Mouse (Mus musculus) hematopoietic stem cell, adult 5-6 weeks (primary cell): ENCODE data around the gene Lrrk1. TPM values are rescaled to one million over a fixed set of nuclear protein-coding genes. Genes with fewer than 3 reads are reported as not detected.

ENCODE experiments used
- ATAC-seq, 2 experiments: fragments of 125-278 bp in 1 of 2; replicated peaks in 1 of 2; 2 replicates each; pipeline ENCODE4 v1.8.0; 2016 to 2017; ENCODE audit warnings: inconsistent platforms in 2 of 2, mild to moderate bottlenecking in 2 of 2, moderate number of reproducible peaks in 2 of 2, low read depth in 1 of 2, moderate TSS enrichment in 1 of 2; ENCODE audit not compliant: low FRiP score in 2 of 2, poor library complexity in 2 of 2, severe bottlenecking in 2 of 2, insufficient read depth in 1 of 2, low TSS enrichment in 1 of 2
- total RNA-seq: library from RNA; stranded (forward); fragments of 172-1452, 232-1000 nt; gene quantifications from 2 replicates; pipeline ENCODE4 v1.2.3, GENCODE M21; 2017

Lrrk1 gene
- total RNA-seq, 1 experiment from 2014 or later: 13.6 TPM

DNA sequence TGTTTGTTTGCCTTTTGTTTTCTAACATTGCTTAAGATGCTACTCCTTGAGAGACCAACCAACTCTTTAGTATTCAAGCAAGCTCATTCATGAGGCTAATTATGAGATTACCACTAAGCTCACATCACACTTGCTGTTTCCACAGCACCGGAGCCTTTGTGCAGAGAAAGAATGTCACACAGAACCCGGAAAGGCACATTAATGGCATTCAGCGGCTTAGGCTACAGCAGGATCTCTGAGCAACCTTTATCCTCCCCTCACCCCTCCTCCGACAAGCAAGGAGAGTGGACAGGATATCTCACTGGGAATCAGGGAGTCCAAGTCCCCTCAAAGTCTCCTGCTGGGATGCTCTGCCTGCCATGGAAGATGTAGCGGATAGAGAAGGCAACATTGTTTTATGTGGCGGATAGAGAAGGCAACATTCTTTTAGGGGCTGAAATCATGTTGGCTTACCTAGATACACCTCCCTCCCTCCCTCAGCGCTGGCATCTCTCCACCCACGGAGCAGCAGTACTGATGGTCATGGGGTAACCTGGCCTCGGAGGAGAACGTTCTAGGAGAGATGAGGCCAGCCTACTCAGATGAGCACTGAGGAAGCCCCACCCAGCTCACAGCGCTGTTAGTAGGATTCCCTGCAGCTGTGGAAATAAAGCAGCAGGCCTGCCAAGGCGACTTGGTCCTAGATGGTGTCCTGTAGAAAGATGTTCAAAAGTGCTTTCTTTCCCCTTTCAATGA, 91.1 kb downstream of the Lrrk1 start:
- no peak for ATAC-seq

- no peak for ATAC-seq
Measured at GRCm38 (mm10) chr7:66292552-66293376, 95.4 kb downstream of the Lrrk1 start.

GRCm38 (mm10) chr7:66292010-66292409, 96.1 kb downstream of the Lrrk1 start:
- ATAC-seq: peak; percentile 27 to 67; a peak in 2 of 4 replicates

- ATAC-seq: no peak
Measured at GRCm38 (mm10) chr7:66282984-66283612, 105.1 kb downstream of the Lrrk1 start.

GRCm38 (mm10) chr7:66282265-66282664, 105.9 kb downstream of the Lrrk1 start:
- no peak for ATAC-seq

GRCm38 (mm10) chr7:66278001-66278400, 110.1 kb downstream of the Lrrk1 start:
- no peak for ATAC-seq

DNA sequence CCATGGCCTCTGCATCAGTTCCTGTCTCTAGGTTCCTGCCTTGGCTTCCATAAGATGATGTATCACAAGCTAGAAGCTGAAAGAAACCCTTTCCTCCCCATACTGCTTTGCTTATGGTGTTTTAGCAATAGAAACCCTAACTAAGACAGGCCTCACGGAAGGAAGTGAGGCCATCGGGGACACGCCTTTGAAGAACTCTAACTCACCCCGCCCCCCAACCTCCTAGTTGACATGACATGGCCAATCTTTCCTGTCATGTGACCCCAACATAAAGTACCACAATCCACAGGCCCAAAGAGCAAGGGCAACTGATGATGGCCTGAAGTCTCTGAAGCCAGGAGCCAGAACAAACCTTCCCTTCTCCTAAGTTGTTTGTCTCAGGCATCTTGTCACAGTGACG, 114.7 kb downstream of the Lrrk1 start:
- ATAC-seq: no peak

GRCm38 (mm10) chr7:66271226-66271625, 116.9 kb downstream of the Lrrk1 start:
- no peak for ATAC-seq

DNA sequence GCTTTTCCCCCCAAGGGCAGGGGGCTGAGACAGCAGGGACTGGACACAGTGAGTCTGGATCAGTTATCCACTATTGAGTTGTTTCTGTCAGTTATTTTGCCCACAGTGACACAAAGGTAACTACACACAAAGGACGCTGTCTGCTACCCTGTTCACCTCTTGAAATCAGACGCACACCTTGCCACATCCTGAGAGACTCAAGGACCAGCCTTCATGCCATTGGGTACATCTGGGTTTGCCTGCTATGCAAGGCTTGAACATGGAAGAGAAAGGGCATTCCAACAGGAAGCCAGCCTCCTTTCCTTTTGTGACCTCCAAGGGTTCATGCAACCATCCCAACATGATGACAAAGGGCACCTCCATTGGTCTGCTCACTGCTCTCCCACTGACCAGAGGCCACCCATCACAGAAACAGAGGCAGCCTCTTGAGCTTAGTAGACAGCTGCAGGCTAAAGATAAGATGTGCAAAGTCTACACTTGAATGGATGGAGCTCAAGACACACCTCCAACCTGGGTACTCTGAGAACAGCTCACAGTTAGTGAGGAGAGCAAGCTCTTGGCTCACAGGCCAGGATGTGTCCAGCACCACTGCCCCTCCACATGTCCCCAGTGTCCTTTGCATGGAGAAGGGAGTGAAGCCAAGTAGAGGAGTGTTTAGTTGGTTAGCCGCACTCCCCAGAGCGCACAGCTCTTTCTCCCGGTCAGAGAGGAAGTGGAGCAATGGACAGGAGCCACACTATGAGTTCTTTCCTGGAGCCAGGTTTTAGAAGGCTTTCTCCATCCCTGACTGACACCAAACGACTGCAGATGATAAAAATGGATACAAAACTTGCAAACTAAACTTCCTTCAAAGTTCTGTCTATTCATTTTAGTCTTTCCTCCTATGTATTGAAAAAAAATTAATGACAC, 121.0 kb downstream of the Lrrk1 start:
- ATAC-seq: no peak

- no peak for ATAC-seq
Measured at GRCm38 (mm10) chr7:66263421-66263820, 124.7 kb downstream of the Lrrk1 start.

DNA sequence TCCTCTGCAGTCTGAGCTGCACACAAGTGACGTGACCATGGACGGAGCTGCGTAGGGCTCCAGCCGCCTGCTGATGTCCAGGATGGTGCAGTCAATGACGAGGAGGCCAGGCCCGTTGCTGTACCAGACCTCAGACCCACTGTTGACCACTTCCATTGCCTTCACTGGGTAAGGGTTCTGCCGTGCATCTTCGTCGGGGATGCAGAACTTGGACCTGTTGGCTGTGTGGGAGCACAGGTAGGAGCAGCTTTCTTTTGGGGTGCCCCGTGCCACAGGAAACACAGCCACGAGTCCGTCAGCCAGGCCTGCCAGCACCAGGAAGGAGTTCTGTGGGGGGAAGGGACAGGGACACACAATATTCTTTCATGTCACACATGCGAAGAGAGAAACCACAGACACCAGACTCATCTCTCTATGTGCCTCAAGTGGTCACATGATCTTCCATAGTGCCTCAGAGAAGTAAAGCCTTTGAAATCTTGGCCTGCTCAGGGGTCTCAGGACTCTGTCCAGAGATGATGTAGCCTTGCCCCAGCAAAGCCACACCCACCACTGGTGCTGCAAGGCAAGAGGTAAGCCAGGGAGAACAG, 125.5 kb downstream of the Lrrk1 start:
- no peak for ATAC-seq

DNA sequence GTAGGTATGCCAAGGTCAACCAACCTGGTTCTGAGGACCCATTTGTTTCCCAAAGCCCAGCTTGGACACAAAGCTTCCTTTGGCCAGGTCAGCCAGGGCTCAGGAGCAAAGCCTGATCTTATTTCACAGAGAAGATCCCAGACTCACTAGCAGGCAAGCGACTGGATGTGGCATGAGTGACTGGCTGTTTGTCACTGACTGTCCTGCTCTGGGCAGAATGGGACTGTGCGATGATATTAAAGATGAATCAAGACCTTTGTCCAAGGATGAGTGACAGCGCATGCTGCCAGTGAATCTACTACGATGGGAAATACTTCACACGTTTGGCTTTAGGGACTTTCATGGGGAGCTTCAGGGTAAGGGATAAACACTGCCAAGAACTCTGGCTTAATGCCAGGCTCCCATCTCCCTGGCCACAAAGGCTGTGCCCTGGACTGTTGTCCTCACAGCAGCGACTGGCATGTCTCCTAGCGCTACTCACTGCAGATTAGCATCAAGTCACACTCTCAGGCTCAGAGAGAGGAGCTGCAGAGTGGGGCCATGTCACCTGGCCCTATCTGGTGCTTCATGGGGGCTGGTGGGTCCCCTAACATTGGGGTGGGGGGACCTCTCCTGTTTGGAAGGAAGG, 127.3 kb downstream of the Lrrk1 start:
- no peak for ATAC-seq

- no peak for ATAC-seq
Measured at GRCm38 (mm10) chr7:66260295-66260694, 127.9 kb downstream of the Lrrk1 start.

GRCm38 (mm10) chr7:66259436-66260206, 128.5 kb downstream of the Lrrk1 start:
- no peak for ATAC-seq

GRCm38 (mm10) chr7:66258997-66259396, 129.2 kb downstream of the Lrrk1 start:
- no peak for ATAC-seq

DNA sequence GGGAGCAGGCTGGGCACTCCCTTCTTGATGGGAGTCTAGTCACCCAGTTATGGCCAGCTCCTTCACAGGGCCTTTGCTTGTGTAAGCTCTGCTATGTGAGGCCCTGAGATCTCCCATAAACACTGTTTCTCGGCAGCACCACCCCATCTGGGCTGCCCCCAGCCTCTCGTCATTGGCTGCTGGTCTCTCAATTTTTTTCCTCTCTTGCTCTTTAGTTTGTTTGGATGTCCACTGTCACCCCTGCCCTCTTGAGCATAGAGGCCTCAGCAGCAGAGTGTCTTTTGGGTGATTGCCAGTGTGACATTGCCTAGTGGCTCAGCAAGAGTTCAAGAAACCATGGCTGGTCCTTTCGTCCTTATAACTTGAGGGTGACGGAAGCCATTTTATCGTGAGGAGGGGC, 130.9 kb downstream of the Lrrk1 start:
- ATAC-seq: no peak
